Mouse (Mus musculus) testis, adult 2 months (tissue): Measurements from ENCODE around the gene Emc8. TPM values are rescaled to one million over a fixed set of nuclear protein-coding genes. Genes with fewer than 3 reads are reported as not detected.

Experiments
- H3K27ac ChIP-seq: fragments of 200-500 bp; 2 replicates; pipeline ENCODE4 v1.5.1; 2012; ENCODE audit warnings: low read depth, low read length; ENCODE audit not compliant: control insufficient read depth, insufficient read depth
- H3K27me3 ChIP-seq: fragments of 200-500 bp; 2 replicates; pipeline ENCODE4 v1.6.1; 2012; ENCODE audit warnings: mild to moderate bottlenecking, low read length, moderate library complexity; ENCODE audit not compliant: control insufficient read depth, insufficient read depth
- H3K36me3 ChIP-seq: fragments of 200-500 bp; 2 replicates; pipeline ENCODE4 v1.6.1; 2012; ENCODE audit warnings: mild to moderate bottlenecking, low read length; ENCODE audit not compliant: control insufficient read depth, insufficient read depth
- H3K4me1 ChIP-seq: fragments of 200-500 bp; 2 replicates; pipeline ENCODE4 v1.6.1; 2012; ENCODE audit warnings: low read length; ENCODE audit not compliant: control insufficient read depth, insufficient read depth
- H3K4me3 ChIP-seq: fragments of 200-500 bp; 2 replicates; pipeline ENCODE4 v1.5.1; 2012; ENCODE audit warnings: low read depth, mild to moderate bottlenecking, low read length, moderate library complexity, mixed read lengths; ENCODE audit not compliant: control insufficient read depth
- CTCF ChIP-seq: fragments of 200-500 bp; IDR thresholded peaks from 2 replicates; pipeline ENCODE4 v1.5.1; 2012; ENCODE audit warnings: low read depth, mild to moderate bottlenecking, inconsistent platforms, low read length, moderate library complexity; ENCODE audit not compliant: control insufficient read depth, insufficient read depth, insufficient replicate concordance
- POLR2A ChIP-seq: fragments of 200-500 bp; IDR thresholded peaks from 2 replicates; pipeline ENCODE4 v1.6.1; 2012; ENCODE audit warnings: low read depth, mild to moderate bottlenecking, inconsistent platforms, low read length, moderate library complexity; ENCODE audit not compliant: control insufficient read depth
- polyA plus RNA-seq: library from polyadenylated mRNA; depleted of rRNA; stranded (reverse); fragments of >200 nt; gene quantifications from 2 replicates; pipeline ENCODE4 v1.2.3, GENCODE M21; 2012

Gene Emc8
- polyA plus RNA-seq, 1 experiment: 29.4 TPM

DNA sequence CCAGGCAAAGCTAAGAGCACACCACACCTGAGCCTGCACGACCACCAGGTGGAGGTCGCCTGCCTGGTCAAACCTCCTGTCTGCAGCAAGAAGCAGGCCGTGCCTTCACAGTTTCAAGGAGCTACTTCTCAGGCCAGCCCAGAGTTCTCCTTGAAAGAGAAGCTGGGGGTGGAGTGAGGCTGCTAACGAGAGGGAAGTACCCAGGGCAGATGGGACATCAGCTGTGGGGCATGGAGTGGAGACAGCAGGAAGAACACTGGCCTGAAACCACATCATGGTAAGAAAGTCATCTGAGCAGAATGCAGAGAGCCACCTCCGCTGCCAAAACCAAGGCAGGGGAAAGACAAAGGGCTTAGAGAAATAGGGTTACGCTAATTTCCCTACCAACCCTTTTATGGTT, 3.8 kb downstream of the Emc8 start:
- Histone ChIP-seq H3K4me3 (no peak overlapping the region), H3K27me3 (no peaks in the 10 kb centered on the region), H3K4me1 (peaks cover 11% of the 10 kb centered on the region), H3K36me3 (no peaks in the 10 kb centered on the region), H3K27ac (no peak overlapping the region; the same call in 1 of the 2 replicates)
- TF ChIP-seq CTCF (no peak), POLR2A (no peak)

DNA sequence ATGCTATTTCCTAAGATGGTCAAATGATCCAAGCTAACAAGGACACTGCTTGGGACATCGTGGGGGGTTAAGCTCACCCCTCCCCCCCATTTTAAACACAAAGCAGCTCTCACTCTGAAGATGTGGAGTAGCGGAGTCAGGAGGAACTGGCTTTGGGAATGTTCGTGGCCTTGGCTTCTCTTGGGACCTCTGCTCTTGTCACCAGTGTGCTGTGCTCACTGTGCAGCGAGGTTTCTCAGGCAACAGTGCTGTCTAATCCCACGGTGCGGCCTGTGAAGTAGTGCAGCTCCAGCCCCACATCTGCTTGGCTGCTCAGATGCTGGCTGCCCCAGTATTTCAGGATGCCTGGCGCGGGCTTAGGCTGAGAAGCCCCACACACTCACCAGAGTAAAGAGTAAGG, 11.0 kb downstream of the Emc8 start:
- Histone ChIP-seq H3K27me3 (no peaks in the 10 kb centered on the region), H3K4me3 (no peak overlapping the region), H3K27ac (no peak overlapping the region), H3K36me3 (no peaks in the 10 kb centered on the region; the same call in 1 of the 2 replicates), H3K4me1 (no peaks in the 10 kb centered on the region)
- TF ChIP-seq POLR2A (no peak), CTCF (no peak)

DNA sequence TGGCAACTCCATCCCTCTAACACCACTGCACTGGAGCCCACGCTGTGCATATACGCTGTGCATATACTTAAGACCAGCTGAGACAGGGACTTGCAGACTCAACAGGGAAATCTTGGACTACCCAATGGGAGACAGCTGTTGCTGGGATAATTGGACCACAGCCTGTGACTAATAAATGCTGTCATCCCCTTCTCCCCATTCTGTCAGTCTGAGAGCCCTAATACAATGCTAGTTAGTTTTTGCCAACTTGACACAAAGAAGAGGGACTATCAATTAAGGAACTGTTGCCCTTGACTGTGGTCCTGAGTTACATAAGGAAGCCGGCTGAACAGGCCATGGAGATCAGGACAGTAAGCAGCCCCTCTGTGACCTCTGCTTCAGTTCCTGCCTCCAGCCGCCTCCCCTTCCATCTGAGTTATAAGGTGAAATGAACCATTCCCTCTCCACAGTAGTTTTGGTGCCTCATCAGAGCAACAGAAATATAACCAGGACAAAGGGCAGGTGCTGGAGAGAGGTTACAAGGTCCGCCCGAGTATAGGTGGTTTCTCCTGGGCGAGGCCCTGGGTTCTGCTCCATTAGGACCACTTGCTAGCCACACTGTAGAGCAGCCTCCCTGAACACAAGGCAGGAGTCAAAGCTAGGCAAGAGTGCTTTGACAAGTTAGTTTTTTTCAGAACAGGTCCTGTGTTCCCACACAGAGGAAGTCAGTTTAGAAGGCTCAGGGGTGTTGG, 11.9 kb downstream of the Emc8 start:
- H3K4me3 ChIP-seq: no peak overlapping the region
- no peaks in the 10 kb centered on the region for H3K27me3 ChIP-seq
- H3K4me1 ChIP-seq: no peaks in the 10 kb centered on the region
- H3K36me3 ChIP-seq: no peaks in the 10 kb centered on the region; the same call in 1 of the 2 replicates
- no peak for TF ChIP-seq POLR2A
- no peak for TF ChIP-seq CTCF
- peak overlapping the region; percentile 57 for H3K27ac ChIP-seq

DNA sequence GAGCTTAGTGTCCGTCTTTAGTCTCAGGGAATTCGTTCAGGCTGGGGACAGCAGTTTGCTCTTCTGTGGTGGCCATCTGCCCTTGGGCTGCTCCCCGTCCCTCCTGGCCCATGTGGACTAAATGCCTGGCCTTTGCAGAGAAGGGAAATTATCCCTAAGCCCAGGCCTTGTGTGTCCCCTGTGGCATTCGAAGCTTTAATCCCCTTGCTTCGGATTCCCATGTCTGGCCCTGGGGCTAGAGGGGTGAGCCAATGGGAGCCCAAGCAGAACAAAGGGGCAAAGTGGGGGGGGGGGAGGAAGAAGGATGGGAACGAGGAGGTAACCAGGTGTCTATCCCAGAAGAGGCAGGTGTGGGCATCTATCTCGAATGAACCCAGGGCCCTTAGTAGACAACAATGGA, 20.8 kb downstream of the Emc8 start, which contains the start of gene 1190005I06Rik:
Gene 1190005I06Rik (minus strand): TSS at position 101 of the 400 bp plus-strand sequence.
- no peaks in the 10 kb centered on the region for H3K27me3 ChIP-seq
- TF ChIP-seq CTCF (no peak), POLR2A (no peak)
- no peak within 1 kb of the TSS for H3K4me3 ChIP-seq
- H3K4me1 ChIP-seq: no peaks in the 10 kb centered on the region
- no peaks in the 10 kb centered on the region for H3K36me3 ChIP-seq
- no peak within 1 kb of the TSS for H3K27ac ChIP-seq

DNA sequence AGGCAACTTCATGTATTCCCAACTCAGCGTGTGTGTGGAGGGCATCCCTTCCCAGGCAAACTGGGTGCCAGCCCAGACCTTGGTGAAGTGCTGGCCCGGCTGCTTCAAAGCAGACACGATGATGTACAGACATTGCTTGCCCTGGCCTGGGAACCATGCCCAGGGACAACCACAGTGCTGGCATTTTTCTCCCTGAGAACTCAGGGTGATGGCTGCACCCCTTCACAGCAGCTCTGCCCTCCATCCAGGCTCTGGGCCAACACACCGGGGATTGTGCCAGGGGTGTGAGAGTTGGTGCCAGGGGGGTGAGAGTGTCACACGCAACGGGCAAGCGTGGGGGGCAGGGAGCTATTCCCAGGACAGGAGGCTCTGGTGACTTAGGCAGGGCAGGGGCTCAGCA, 23.7 kb downstream of the Emc8 start:
- H3K4me1 ChIP-seq: no peaks in the 10 kb centered on the region
- no peak overlapping the region for H3K27ac ChIP-seq
- H3K36me3 ChIP-seq: no peaks in the 10 kb centered on the region
- no peaks in the 10 kb centered on the region for H3K27me3 ChIP-seq
- H3K4me3 ChIP-seq: no peak overlapping the region
- TF ChIP-seq CTCF: no peak
- TF ChIP-seq POLR2A: no peak

DNA sequence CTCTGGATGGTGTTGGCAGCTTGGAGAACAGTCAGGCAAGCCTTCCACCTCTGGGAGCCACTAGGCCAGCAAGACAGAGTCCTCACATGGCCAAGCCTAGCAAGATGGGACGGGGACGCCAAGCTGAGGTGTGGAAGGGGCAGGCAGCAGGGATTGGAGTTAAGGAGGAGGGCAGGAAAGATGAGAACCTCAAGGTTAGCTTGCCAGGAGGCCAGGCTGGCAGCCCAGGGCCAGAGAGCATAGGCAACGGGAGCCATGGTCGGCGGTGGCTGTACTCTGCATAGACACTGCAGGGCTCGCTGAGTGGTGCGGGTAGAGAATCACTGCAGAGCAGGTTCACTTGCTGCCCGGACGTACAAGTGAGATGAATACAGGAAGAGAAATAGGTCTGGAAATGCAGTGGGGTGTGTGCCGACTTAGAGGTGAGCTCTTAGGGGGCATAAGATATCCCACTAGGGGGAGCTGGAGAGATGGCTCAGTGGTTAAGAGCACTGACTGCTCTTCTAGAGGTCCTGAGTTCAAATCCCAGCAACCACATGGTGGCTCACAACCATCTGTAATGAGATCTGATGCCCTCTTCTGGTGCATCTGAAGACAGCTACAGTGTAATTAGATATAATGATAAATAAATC, 26.2 kb downstream of the Emc8 start:
- no peaks in the 10 kb centered on the region for H3K4me1 ChIP-seq
- H3K4me3 ChIP-seq: no peak overlapping the region
- no peaks in the 10 kb centered on the region for H3K36me3 ChIP-seq
- H3K27me3 ChIP-seq: no peaks in the 10 kb centered on the region
- no peak overlapping the region for H3K27ac ChIP-seq
- no peak for TF ChIP-seq CTCF
- no peak for TF ChIP-seq POLR2A

DNA sequence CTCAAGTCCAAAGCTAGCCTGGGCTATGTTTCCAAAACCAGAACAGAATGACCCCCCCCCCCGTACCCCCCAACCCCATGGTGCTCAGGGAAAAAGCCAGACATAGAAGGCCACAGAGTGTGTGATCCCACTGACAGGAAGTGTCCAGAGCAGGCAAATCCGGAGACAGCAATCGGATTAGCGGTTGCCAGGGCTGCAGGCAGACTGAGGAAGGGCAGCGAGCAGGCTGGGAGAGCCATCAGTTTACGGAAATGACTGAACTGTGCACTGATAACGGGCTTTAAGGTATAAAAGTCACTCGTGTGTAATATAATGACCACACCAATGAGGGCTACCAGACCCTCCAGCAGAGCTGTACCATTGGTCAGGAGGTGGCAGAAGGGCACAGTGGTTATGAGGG, 27.1 kb downstream of the Emc8 start:
- Histone ChIP-seq H3K4me3 (no peak overlapping the region), H3K36me3 (no peaks in the 10 kb centered on the region), H3K4me1 (no peaks in the 10 kb centered on the region), H3K27ac (no peak overlapping the region), H3K27me3 (no peaks in the 10 kb centered on the region)
- TF ChIP-seq POLR2A (no peak), CTCF (peak; percentile 13; the same call in 1 of the 2 replicates)

DNA sequence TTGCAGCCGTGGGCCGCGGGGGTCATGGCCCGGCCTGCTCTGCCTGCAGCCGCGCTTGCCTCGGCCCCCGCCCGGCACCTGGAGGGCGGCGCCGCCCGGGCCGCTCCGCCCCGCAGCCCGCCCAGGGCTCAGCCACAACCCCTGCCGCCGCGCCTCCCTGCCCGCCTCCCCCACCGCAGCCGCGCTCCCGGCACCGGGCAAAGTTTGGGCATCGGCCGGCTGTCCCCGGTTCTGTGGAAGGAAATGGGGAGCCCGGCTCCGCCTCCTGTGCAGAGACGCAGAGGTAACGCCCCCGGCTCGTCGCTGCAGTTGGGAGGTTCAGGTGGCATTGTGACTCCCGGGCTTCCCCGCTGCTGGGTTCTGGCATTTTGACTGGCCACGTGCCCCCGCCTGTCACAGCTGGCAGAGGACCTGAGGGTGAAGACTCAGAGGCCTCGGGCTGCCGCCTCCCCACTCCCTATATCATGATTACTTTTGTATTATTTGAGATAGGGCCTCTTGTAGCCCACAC, 34.0 kb downstream of the Emc8 start:
- TF ChIP-seq CTCF: no peak
- H3K36me3 ChIP-seq: no peaks in the 10 kb centered on the region
- H3K27ac ChIP-seq: no peak overlapping the region
- peak overlapping the region; percentile 75 for H3K4me3 ChIP-seq
- peaks cover 7% of the 10 kb centered on the region for H3K4me1 ChIP-seq
- no peaks in the 10 kb centered on the region for H3K27me3 ChIP-seq
